Mouse (Mus musculus) thymus, adult 2 months (tissue): ENCODE data around the gene Bag5.
A peak's percentile ranks its signal among the peaks of the same experiment; 100 is the strongest.

Experiments used
- CTCF ChIP-seq: fragments of 200-500 bp; IDR thresholded peaks from 2 replicates; pipeline ENCODE4 v1.5.1; 2012; ENCODE audit warnings: mild to moderate bottlenecking, control low read depth, low read length, moderate library complexity, borderline replicate concordance; ENCODE audit not compliant: control insufficient read depth, poor library complexity, insufficient read depth; ENCODE audit errors: extremely low read depth
- POLR2A ChIP-seq: fragments of 200-500 bp; IDR thresholded peaks from 2 replicates; pipeline ENCODE4 v1.6.1; 2012; ENCODE audit warnings: mild to moderate bottlenecking, low read length, control low read depth, moderate library complexity; ENCODE audit not compliant: control insufficient read depth, poor library complexity, insufficient read depth; ENCODE audit errors: extremely low read depth

DNA sequence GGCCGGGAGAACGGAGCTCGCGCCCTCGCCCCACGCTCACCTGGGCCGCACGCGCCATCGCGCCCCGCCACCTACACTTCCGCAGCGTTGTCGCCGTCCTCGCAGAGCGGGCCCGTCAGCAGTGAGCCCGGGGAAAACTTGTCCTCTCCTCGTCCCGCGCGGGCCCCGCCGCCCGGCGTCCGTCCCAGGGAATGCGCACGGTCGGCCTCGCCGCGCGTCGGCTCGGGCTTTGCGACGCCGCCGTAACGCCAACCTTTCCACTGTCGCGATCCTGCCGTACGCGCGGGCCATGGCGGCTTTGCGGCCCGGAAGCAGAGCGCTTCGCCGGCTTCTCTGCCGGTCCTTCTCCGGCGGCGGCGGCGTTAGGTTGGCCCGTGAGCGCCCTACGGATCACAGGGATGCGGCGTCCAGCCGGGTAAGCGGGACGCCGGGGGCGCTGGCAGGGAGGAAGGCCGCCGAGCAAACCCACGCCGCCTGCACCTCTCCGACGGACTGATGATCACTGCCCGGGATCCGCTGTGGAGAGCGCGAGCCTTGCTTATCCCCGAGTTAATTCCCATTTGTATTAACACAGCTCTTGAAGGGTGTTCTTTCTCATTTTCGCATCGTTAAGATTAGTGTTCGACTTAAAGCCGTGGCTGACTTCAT is at the start of gene Bag5, which contains the start of gene Apopt1:
- TF ChIP-seq CTCF (peak; percentile 29; the same call in 1 of the 2 replicates), POLR2A (peak; percentile 93)
